Comparison of ENCODE assay signal across 8 mouse cellular contexts in the genomic region with DNA sequence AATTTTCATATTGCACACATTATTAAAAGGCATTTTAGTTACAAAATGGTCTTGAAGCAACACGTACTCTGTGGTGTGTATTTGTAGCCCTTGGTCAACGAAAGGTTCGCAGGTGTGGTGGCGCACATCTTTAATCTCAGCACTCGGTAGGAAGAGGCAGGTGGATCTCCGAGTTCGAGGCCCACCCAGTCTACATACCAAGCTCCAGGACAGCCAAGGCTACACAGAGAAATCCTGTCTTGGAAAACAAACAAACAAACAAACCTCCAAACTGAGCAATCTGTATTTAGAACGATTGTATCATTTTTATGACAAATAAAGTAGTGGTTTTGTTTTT. TPM values are rescaled to one million over a fixed set of nuclear protein-coding genes. Genes with fewer than 3 reads are reported as not detected.
A peak's percentile ranks its signal among the peaks of the same experiment; 100 is the strongest.
DNase-seq lines count a peak whose midpoint lies in the region; ATAC-seq and TF ChIP-seq lines count a peak whose summit lies in the region.

No protein-coding gene starts in this region.

- WGBS in heart, embryonic 14.5 days = 79% methylated on average over 8 of the region's 8 CpGs
- WGBS in heart, adult 2 months = 72% methylated on average over 8 of the region's 8 CpGs
- 89% methylated on average over 8 of the region's 8 CpGs for WGBS in hindbrain, embryonic 12.5 days
- 80% methylated on average over 8 of the region's 8 CpGs for WGBS in midbrain, embryonic 15.5 days

- in situ Hi-C loops in ES-E14 (cut with MboI; ENCODE audit: low sequenced_read_pairs in 2 of 2, unreplicated experiment in 2 of 2) = no loop called here

- no peak overlapping the region for H3K27ac ChIP-seq in heart, embryonic 14.5 days (replicated peaks in 1 of 2; ENCODE audit: control insufficient read depth in 1 of 2, insufficient read depth in 1 of 2, low read depth in 2 of 2, low read length in 2 of 2)
- H3K27ac ChIP-seq in heart, adult 2 months = no peak overlapping the region
- no peak overlapping the region for H3K27ac ChIP-seq in ES-E14 (ENCODE audit: insufficient read depth, low read depth, low read length, poor library complexity, severe bottlenecking)
- H3K27ac ChIP-seq in hindbrain, embryonic 12.5 days = no peak overlapping the region
- H3K27ac ChIP-seq in midbrain, embryonic 15.5 days = no peak overlapping the region

- peak overlapping the region; percentile 88 for H3K4me2 ChIP-seq in heart, embryonic 14.5 days (ENCODE audit: low read length)
- peak overlapping the region; percentile 82 for H3K4me2 ChIP-seq in hindbrain, embryonic 12.5 days (replicated peaks)
- peak overlapping the region; percentile 91 for H3K4me2 ChIP-seq in midbrain, embryonic 15.5 days

- H3K4me1 ChIP-seq in heart, embryonic 14.5 days (ENCODE audit: control insufficient read depth in 2 of 2, insufficient read depth in 2 of 2, low read length in 2 of 2) = peaks cover 5 to 20% of the 10 kb centered on the region in 2 experiments
- H3K4me1 ChIP-seq in heart, adult 2 months (ENCODE audit: control insufficient read depth, insufficient read depth, low read length) = peaks cover 4% of the 10 kb centered on the region
- H3K4me1 ChIP-seq in ES-E14 (ENCODE audit: control insufficient read depth in 2 of 2, insufficient read depth in 2 of 2, low read length in 2 of 2, poor library complexity in 1 of 2) = peaks cover 2 to 4% of the 10 kb centered on the region in 2 experiments; a peak in 1 of 4 replicates
- H3K4me1 ChIP-seq in hindbrain, embryonic 12.5 days = peaks cover 25% of the 10 kb centered on the region
- H3K4me1 ChIP-seq in midbrain, embryonic 15.5 days = peaks cover 25% of the 10 kb centered on the region

- TF ChIP-seq EP300 in heart, adult 2 months (IDR thresholded peaks at IDR 0.05; ENCODE audit: insufficient read depth, low read depth, low read length) = no peak

- no peaks in the 10 kb centered on the region for H3K9me3 ChIP-seq in heart, embryonic 14.5 days (ENCODE audit: control insufficient read depth, low read length)
- H3K9me3 ChIP-seq in ES-E14 (ENCODE audit: control insufficient read depth, insufficient read depth, low read depth, low read length) = no peaks in the 10 kb centered on the region
- no peaks in the 10 kb centered on the region for H3K9me3 ChIP-seq in hindbrain, embryonic 12.5 days (replicated peaks)
- H3K9me3 ChIP-seq in midbrain, embryonic 15.5 days = no peaks in the 10 kb centered on the region

- no peaks in the 10 kb centered on the region for H3K27me3 ChIP-seq in heart, embryonic 14.5 days (ENCODE audit: control insufficient read depth, insufficient read depth, low read length)
- no peaks in the 10 kb centered on the region for H3K27me3 ChIP-seq in heart, adult 2 months (ENCODE audit: control insufficient read depth, insufficient read depth, low read length)
- H3K27me3 ChIP-seq in hindbrain, embryonic 12.5 days = no peaks in the 10 kb centered on the region
- no peaks in the 10 kb centered on the region for H3K27me3 ChIP-seq in midbrain, embryonic 15.5 days (replicated peaks)

- ATAC-seq in heart, embryonic 14.5 days (ENCODE audit: insufficient number of reproducible peaks, insufficient read depth, low FRiP score, low read depth) = no peak
- no peak for ATAC-seq in hindbrain, embryonic 12.5 days (ENCODE audit: low FRiP score)
- ATAC-seq in midbrain, embryonic 15.5 days (replicated peaks) = no peak

- no peak for DNase-seq in heart, adult 2 months
- no peak for DNase-seq in ES-E14 (ENCODE audit: low read depth, low spot score)
- no peak for DNase-seq in cerebellum, adult 18-20 months
- no peak for DNase-seq in adrenal gland, adult 18-20 months (ENCODE audit: low spot score in 2 of 2)
- no peak for DNase-seq in gastrocnemius, postnatal 4 days (ENCODE audit: low spot score in 2 of 2)

- no peak for TF ChIP-seq CTCF in heart, adult 2 months (IDR thresholded peaks at IDR 0.05)

- peak overlapping the region; percentile 99 for H3K4me3 ChIP-seq in heart, embryonic 14.5 days (ENCODE audit: control insufficient read depth in 1 of 2, insufficient read depth in 1 of 2, low read depth in 1 of 2, low read length in 2 of 2)
- no peak overlapping the region; the same call in 1 of the 2 replicates for H3K4me3 ChIP-seq in heart, adult 2 months
- peak overlapping the region; percentile 89 to 100 for H3K4me3 ChIP-seq in ES-E14 (ENCODE audit: insufficient read depth in 1 of 2, low read depth in 1 of 2, low read length in 2 of 2, poor library complexity in 1 of 2, severe bottlenecking in 1 of 2)
- H3K4me3 ChIP-seq in hindbrain, embryonic 12.5 days = peak overlapping the region; percentile 95
- H3K4me3 ChIP-seq in midbrain, embryonic 15.5 days = peak overlapping the region; percentile 56

- H3K36me3 ChIP-seq in heart, embryonic 14.5 days (ENCODE audit: control insufficient read depth, insufficient read depth, low read length) = 0 out of 2 replicates have a peak, but pooled peaks cover 5% of the 10 kb centered on the region
- H3K36me3 ChIP-seq in heart, adult 2 months (ENCODE audit: control insufficient read depth, insufficient read depth, low read length) = no peaks in the 10 kb centered on the region
- H3K36me3 ChIP-seq in ES-E14 (ENCODE audit: control insufficient read depth, insufficient read depth, low read length, poor library complexity, severe bottlenecking) = no peaks in the 10 kb centered on the region
- 0 out of 2 replicates have a peak, but pooled peaks cover 3% of the 10 kb centered on the region for H3K36me3 ChIP-seq in hindbrain, embryonic 12.5 days
- no peaks in the 10 kb centered on the region for H3K36me3 ChIP-seq in midbrain, embryonic 15.5 days (replicated peaks)

- H3K9ac ChIP-seq in heart, embryonic 14.5 days (ENCODE audit: low read length) = peak overlapping the region; percentile 97
- no peak overlapping the region for H3K9ac ChIP-seq in heart, adult 2 months (ENCODE audit: low read depth, low read length)
- no peak overlapping the region for H3K9ac ChIP-seq in ES-E14 (ENCODE audit: insufficient read depth, low read depth, low read length, poor library complexity, severe bottlenecking)
- H3K9ac ChIP-seq in hindbrain, embryonic 12.5 days = peak overlapping the region; percentile 97
- H3K9ac ChIP-seq in midbrain, embryonic 15.5 days = peak overlapping the region; percentile 91

- no peak for TF ChIP-seq POLR2A in heart, adult 2 months (IDR thresholded peaks at IDR 0.05; ENCODE audit: insufficient read depth, low read depth, low read length)

- intact Hi-C loops in heart, adult 2 months (cut with DNase I) = loop anchor here (5.0 kb wide), 1 partner anchor 75 kb away; a partner anchor contains a TSS

- H3K79me2 ChIP-seq in heart, adult 2 months (replicated peaks; ENCODE audit: control insufficient read depth, insufficient read depth, low read length) = no peaks in the 10 kb centered on the region

TF ChIP-seq in ES-E14, 5 proteins besides CTCF, POLR2A, EP300 and RAD21:
- TF ChIP-seq ZC3H11A (IDR thresholded peaks at IDR 0.05; ENCODE audit: borderline replicate concordance, low read depth, low read length) = no peak
- no peak for TF ChIP-seq ZNF384 (IDR thresholded peaks at IDR 0.05; ENCODE audit: low read depth, low read length)
- no peak for TF ChIP-seq HCFC1 (IDR thresholded peaks at IDR 0.05; ENCODE audit: borderline replicate concordance, insufficient read depth, low read length)
- no peak for TF ChIP-seq CHD2 (IDR thresholded peaks at IDR 0.05; ENCODE audit: low read depth, low read length)
- TF ChIP-seq MAFK (IDR thresholded peaks at IDR 0.05; ENCODE audit: insufficient read depth, low read depth, low read length) = no peak

RNA-seq across cellular contexts. Expression of a gene that starts 1.2 kb away (rescaled TPM):
- 13.8 and 15.1 TPM in 2 replicates for polyA plus RNA-seq in heart, embryonic 14.5 days (2014; fragmentation: Nextera tagmentation; extraction: Ambion mirVana)
- 1 to 10 TPM; 2.2 to 2.4 TPM for total RNA-seq in heart, adult 2 months (2021)
- 1.5 and 2.6 TPM in 2 replicates for polyA plus RNA-seq in heart, adult 2 months (2012; rRNA removed)
- 14.3 and 15.9 TPM in 2 replicates for total RNA-seq in ES-E14 (2012; rRNA removed)
- polyA plus RNA-seq in hindbrain, embryonic 12.5 days (2016; fragmentation: Nextera tagmentation; extraction: Ambion mirVana) = 20.1 and 24.8 TPM in 2 replicates
- 11.4 and 12.0 TPM in 2 replicates for polyA plus RNA-seq in midbrain, embryonic 15.5 days (2015; fragmentation: Nextera tagmentation; extraction: Ambion mirVana)
- total RNA-seq in adrenal gland, adult 18-20 months (2021) = 1 to 10 TPM; 3.9 to 4.2 TPM
- total RNA-seq in gastrocnemius, postnatal 4 days (2021) = 1 to 10 TPM; 7.8 to 8.6 TPM

RNA-seq across cellular contexts. Expression of a gene that starts 54.6 kb away (rescaled TPM):
- polyA plus RNA-seq in heart, embryonic 14.5 days (2014; fragmentation: Nextera tagmentation; extraction: Ambion mirVana) = 0.14 TPM in 1 of 2 replicates, not detected in the other
- total RNA-seq in heart, adult 2 months (2021) = not detected
- polyA plus RNA-seq in heart, adult 2 months (2012; rRNA removed) = not detected in 2 replicates
- 0.18 and 0.21 TPM in 2 replicates for total RNA-seq in ES-E14 (2012; rRNA removed)
- polyA plus RNA-seq in hindbrain, embryonic 12.5 days (2016; fragmentation: Nextera tagmentation; extraction: Ambion mirVana) = 0.09 and 0.18 TPM in 2 replicates
- 0.28 and 0.35 TPM in 2 replicates for polyA plus RNA-seq in midbrain, embryonic 15.5 days (2015; fragmentation: Nextera tagmentation; extraction: Ambion mirVana)
- not detected for total RNA-seq in adrenal gland, adult 18-20 months (2021)
- total RNA-seq in gastrocnemius, postnatal 4 days (2021) = not detected

Comparison
In these comparisons a context has a peak if more than half of its experiments do, and no peak if none do; other contexts are left out.
1. H3K9ac ChIP-seq: peak in heart, embryonic 14.5 days (single experiment), hindbrain, embryonic 12.5 days (single experiment) and midbrain, embryonic 15.5 days (single experiment); none in heart, adult 2 months (single experiment) and ES-E14 (single experiment).
2. Peak in every context shown above with its lines, with median percentiles within 50 percentile points of each other: H3K4me2 ChIP-seq.